Mouse (Mus musculus): Measurements from ENCODE around the gene Stk25. TPM values are rescaled to one million over a fixed set of nuclear protein-coding genes. Genes with fewer than 3 reads are reported as not detected.

Gene Stk25
- total RNA-seq, 1 experiment from 2014 or later, result 50.2 TPM

DNA sequence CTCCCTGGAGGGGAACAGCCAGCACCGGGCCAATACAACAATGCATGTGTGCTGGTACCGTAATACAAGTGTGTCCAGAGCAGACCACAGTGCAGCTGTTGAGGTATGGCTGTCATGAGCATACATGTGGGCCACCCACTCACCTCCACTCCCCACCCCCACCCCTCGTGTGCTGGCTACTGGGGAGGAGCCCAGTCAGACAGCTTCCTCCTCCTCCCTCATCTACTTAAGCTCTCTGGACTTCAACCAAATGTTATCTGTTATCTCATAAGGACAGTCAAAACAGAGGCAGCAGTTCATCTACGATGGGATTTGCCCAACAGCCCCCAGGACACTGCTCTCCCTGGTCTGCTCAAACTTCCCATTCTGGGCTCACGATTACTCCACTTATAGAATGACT lies 39.5 kb downstream of the Stk25 start:
- ATAC-seq (ENCODE audit: extremely low read depth, insufficient number of reproducible peaks, low FRiP score, poor library complexity, severe bottlenecking), result no peak

- ATAC-seq (ENCODE audit: extremely low read depth, insufficient number of reproducible peaks, low FRiP score, poor library complexity, severe bottlenecking), result no peak
Observed at GRCm38 (mm10) chr1:93618059-93618748, 40.3 kb downstream of the Stk25 start.

DNA sequence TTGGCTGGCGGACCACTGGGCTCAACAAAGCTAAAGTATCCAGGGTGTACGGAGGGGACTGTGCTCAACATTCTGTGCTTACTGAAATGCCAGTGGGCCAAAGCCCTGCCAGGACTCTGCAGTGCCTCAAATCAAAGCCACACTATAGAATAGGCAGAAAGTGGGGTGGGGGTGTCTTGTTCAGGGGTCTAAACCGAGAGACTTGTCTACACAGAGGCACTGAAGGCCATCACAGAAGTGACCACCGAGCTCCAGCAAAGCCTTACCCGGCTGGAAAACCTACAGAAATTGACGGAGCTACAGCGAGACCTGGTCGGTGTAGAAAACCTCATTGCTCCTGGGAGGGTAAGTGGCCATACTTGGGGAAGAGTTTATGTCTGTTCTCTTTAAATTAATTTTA lies 48.7 kb downstream of the Stk25 start:
- ATAC-seq (ENCODE audit: extremely low read depth, insufficient number of reproducible peaks, low FRiP score, poor library complexity, severe bottlenecking), result no peak

DNA sequence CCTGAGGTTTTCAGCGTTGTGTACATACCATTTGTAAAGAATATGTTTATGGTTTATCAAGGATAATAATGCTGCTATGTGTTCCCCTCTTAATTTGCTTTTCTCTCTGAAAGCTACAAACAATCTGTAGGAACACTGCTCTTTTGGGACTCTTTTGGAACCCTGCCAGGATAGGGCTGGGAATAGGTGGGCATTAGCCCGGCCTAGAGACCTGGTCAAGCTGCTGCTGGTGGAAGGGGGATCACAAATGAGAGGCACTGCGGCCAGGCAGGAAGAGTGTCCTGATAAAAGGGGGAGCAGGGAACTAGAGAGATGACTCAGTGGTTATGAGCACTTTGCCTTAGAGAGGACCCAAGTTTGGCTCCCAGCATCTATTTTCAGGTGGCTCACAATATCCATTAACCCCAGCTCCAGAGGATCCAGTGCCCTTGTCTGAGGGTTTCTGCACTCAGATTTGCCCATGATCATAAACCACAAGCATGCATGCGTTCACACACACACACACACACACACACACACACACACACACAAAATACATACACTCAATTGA lies 49.7 kb downstream of the Stk25 start:
- no peak for ATAC-seq (ENCODE audit: extremely low read depth, insufficient number of reproducible peaks, low FRiP score, poor library complexity, severe bottlenecking)

DNA sequence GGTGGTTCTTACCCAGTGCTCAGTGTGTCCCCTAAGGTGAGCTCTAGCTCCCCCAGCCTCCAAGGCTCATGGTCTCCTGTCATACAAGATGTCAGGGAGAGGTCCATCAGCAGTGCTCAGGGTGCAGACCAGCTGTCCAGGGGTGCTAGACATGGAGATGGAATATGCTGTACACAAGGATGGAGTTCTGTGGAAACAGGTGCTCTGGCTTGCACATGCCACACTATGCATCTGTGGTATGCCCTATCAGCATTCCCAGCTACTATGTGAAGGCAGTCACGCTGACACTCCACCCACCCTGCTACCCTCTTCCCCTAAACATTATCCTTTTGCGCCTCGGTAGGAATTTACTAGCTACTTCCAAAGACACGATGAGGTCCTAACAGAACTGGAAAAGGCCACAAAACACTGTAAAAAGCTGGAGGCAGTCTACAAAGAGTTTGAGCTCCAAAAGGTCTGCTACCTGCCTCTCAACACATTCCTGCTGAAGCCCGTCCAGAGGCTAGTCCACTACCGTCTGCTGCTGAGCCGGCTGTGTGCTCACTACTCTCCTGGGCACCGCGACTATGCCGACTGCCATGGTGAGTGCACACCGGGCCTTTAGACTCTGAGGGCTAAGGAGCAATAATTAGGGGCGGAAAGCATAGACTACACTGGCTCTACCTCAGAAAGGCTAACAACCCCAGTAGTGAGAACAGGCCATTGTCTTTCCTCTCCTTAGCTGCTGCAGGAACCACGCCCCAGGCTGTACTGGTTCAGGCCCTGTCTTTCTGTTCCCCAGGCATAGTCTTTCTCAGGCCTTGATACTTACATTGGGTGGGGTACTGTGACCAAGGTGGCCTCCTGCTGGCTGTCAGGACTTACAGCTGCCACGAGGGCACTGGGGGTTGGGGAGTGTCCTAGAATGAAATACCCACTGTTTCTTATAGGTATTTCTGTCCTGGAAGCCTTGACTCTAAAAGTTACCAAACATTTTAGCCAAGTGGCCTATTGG lies 51.1 kb downstream of the Stk25 start:
- no peak for ATAC-seq (ENCODE audit: extremely low read depth, insufficient number of reproducible peaks, low FRiP score, poor library complexity, severe bottlenecking)

GRCm38 (mm10) chr1:93603921-93604320 lies 54.5 kb downstream of the Stk25 start:
- ATAC-seq (ENCODE audit: extremely low read depth, insufficient number of reproducible peaks, low FRiP score, poor library complexity, severe bottlenecking), result no peak

- no peak for ATAC-seq (ENCODE audit: extremely low read depth, insufficient number of reproducible peaks, low FRiP score, poor library complexity, severe bottlenecking)
Observed at GRCm38 (mm10) chr1:93602911-93603310, 55.5 kb downstream of the Stk25 start.

DNA sequence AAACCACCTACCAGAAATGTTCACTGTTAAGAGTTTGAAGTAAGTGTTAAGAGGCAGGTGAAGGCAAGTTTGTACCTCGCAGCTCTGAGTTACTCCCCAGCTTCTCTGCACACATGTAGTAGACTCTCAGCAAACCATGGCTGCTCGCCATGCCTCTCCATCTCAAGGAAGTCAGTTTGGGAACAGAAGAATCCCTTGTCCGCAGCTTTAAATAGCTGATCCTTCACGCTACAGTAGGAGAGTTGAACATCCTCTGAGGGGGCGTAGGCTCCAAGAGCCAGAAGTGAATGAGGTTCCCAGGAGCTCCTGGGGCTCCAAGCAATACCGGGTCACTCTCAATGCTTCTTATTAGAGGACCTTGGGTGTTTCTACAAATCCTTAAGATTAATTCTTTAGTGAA lies 62.5 kb downstream of the Stk25 start:
- ATAC-seq (ENCODE audit: extremely low read depth, insufficient number of reproducible peaks, low FRiP score, poor library complexity, severe bottlenecking), result no peak

GRCm38 (mm10) chr1:93593960-93594359 lies 64.5 kb downstream of the Stk25 start:
- ATAC-seq (ENCODE audit: extremely low read depth, insufficient number of reproducible peaks, low FRiP score, poor library complexity, severe bottlenecking), result no peak

- no peak for ATAC-seq (ENCODE audit: extremely low read depth, insufficient number of reproducible peaks, low FRiP score, poor library complexity, severe bottlenecking)
Observed at GRCm38 (mm10) chr1:93588346-93588745, 70.1 kb downstream of the Stk25 start.

- no peak for ATAC-seq (ENCODE audit: extremely low read depth, insufficient number of reproducible peaks, low FRiP score, poor library complexity, severe bottlenecking)
Observed at GRCm38 (mm10) chr1:93581545-93581944, 76.9 kb downstream of the Stk25 start.

- no peak for ATAC-seq (ENCODE audit: extremely low read depth, insufficient number of reproducible peaks, low FRiP score, poor library complexity, severe bottlenecking)
Observed at GRCm38 (mm10) chr1:93577861-93578260, 80.6 kb downstream of the Stk25 start.

DNA sequence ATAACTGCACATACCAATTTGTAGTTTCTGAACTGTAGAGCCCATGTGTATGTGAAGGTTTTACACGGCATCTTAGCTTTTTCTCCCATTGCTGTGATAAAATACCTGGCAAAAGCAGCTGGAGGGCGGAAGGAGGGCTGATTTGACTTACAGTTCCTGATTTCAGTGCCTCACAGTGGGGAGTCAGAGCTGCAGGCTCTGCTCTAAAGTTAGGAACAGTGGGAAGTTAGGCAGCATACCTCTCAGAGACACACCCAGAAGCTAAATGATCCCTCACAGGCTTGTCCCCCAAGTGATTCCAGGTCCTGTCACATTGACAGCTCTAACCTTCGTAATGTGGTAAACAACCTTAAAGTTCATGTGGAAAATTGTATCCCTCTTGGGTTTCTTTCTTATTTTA lies 81.4 kb downstream of the Stk25 start:
- ATAC-seq (ENCODE audit: extremely low read depth, insufficient number of reproducible peaks, low FRiP score, poor library complexity, severe bottlenecking), result no peak

Other genes with a start within 250 kb of the Stk25 start
- 61.7 and 62.9 TPM in 2 replicates for gene Hdlbp, start 179.8 kb downstream of the Stk25 start, total RNA-seq (2017)
- gene Farp2, start 146.6 kb downstream of the Stk25 start, total RNA-seq (2017), result 1.4 and 1.7 TPM in 2 replicates
- not detected in 2 replicates for gene Bok, start 27.0 kb upstream of the Stk25 start, total RNA-seq (2017)
- 50.0 and 57.3 TPM in 2 replicates for gene Atg4b, start 92.8 kb upstream of the Stk25 start, total RNA-seq (2017)
- gene Thap4, start 96.2 kb upstream of the Stk25 start, total RNA-seq (2017), result 10.9 and 12.8 TPM in 2 replicates
- 36.5 and 48.5 TPM in 2 replicates for gene Dtymk, start 143.3 kb upstream of the Stk25 start, total RNA-seq (2017)
- 25.2 and 30.5 TPM in 2 replicates for gene Ing5, start 145.3 kb upstream of the Stk25 start, total RNA-seq (2017)
- gene D2hgdh, start 166.2 kb upstream of the Stk25 start, total RNA-seq (2017), result 35.4 and 40.1 TPM in 2 replicates
- gene Gal3st2, start 202.6 kb upstream of the Stk25 start, total RNA-seq (2017), result not detected in 2 replicates